In the genomic region with DNA sequence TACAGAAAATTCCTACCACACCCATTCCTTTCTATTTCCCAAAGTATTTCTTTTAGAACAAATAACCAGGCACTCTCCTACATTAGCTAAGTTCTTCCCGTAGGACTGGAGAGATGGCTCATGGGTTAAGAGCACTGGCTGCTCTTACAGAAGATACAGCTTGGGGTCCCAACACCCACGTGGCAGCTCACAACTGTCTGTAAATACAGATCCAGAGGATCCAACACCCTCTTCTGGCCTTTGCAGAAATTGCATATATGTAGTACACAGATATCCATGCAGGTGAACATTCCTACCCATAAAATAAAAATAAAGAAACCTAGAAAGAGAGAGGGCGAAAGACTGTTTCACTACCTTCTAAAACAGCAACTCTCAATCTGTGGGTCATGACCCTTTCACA, we compare ENCODE assay signal across 14 mouse cellular contexts. TPM values are rescaled to one million over a fixed set of nuclear protein-coding genes. Genes with fewer than 3 reads are reported as not detected.
"Had no signal": no experiment of that assay in that cellular context is flagged by ENCODE, and none has a peak within 500 bp of the region (broad histone marks: within the 10 kb centered on the region; RNA-seq: fewer than 3 reads in every experiment).

No protein-coding gene starts in this region.

- H3K36me3 ChIP-seq: limb, embryonic 10.5 days; liver, embryonic 15.5 days; midbrain, embryonic 13.5 days; neural tube, embryonic 12.5 days had no signal

- H3K9me3 ChIP-seq: limb, embryonic 10.5 days; liver, embryonic 15.5 days; midbrain, embryonic 13.5 days; neural tube, embryonic 12.5 days had no signal

- H3K4me1 ChIP-seq: limb, embryonic 10.5 days; liver, embryonic 15.5 days; midbrain, embryonic 13.5 days; neural tube, embryonic 12.5 days had no signal

- H3K4me2 ChIP-seq: liver, embryonic 11.5 days; liver, embryonic 15.5 days; lung, embryonic 14.5 days; midbrain, embryonic 13.5 days; neural tube, embryonic 12.5 days had no signal

- ATAC-seq: midbrain, embryonic 13.5 days had no signal

- DNase-seq: kidney, adult 18-20 months; kidney, postnatal 10 days; kidney, postnatal 4 days; lung, embryonic 14.5 days; thymus, adult 18-20 months; thymus, postnatal 14 days had no signal

- H3K9ac ChIP-seq: liver, embryonic 15.5 days; lung, embryonic 14.5 days; midbrain, embryonic 13.5 days; neural tube, embryonic 12.5 days had no signal

- H3K27me3 ChIP-seq: liver, embryonic 15.5 days; midbrain, embryonic 13.5 days; neural tube, embryonic 12.5 days had no signal

- H3K4me3 ChIP-seq: left cerebral cortex, adult 2 months; limb, embryonic 10.5 days; liver, embryonic 15.5 days; midbrain, embryonic 13.5 days; neural tube, embryonic 12.5 days had no signal

- H3K27ac ChIP-seq: left cerebral cortex, adult 2 months; limb, embryonic 10.5 days; liver, embryonic 15.5 days; midbrain, embryonic 13.5 days; neural tube, embryonic 12.5 days had no signal

RNA-seq across cellular contexts. Expression of gene Aldh1l1, which starts 40.2 kb away (rescaled TPM):
- total RNA-seq: monocyte, adult 5-6 weeks; neutrophil, adult 5-6 weeks had no signal
